Mouse (Mus musculus): ENCODE data around the gene 5730409E04Rik. TPM values are rescaled to one million over a fixed set of nuclear protein-coding genes. Genes with fewer than 3 reads are reported as not detected.

5730409E04Rik gene
- polyA plus RNA-seq, 1 experiment = 11.7 TPM

DNA sequence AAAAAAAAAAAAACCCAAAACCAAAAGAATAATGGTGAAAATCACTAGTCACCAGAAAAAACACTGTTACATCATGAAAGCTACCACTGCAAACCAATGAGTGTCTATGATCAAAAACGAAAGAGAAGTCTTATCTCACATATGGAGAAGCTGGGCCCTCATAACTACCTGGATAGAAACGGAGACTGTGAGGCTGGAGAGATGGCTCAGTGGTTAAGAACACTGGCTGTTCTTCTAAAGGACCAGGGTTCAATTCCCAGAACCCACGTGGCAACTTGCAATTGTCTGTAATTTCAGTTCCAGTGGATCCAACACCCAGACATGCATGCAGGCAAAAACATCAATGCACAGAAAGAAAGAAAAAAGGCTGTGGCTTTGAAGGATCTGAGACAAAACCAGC lies 23.1 kb downstream of the 5730409E04Rik start:
- no peak for TF ChIP-seq POLR2A (IDR thresholded peaks at IDR 0.05; ENCODE audit: borderline replicate concordance, low read depth, low read length)
- TF ChIP-seq CTCF (IDR thresholded peaks at IDR 0.05; ENCODE audit: low read depth, low read length) = no peak
- H3K27ac ChIP-seq (ENCODE audit: insufficient read depth, low read depth, low read length) = no peak overlapping the region
- H3K4me1 ChIP-seq (ENCODE audit: control insufficient read depth, insufficient read depth, low read length) = no peaks in the 10 kb centered on the region
- H3K4me3 ChIP-seq (ENCODE audit: insufficient read depth, low read length) = no peak overlapping the region

- TF ChIP-seq POLR2A (IDR thresholded peaks at IDR 0.05; ENCODE audit: borderline replicate concordance, low read depth, low read length) (no peak), CTCF (IDR thresholded peaks at IDR 0.05; ENCODE audit: low read depth, low read length) (no peak)
- no peaks in the 10 kb centered on the region for H3K4me1 ChIP-seq (ENCODE audit: control insufficient read depth, insufficient read depth, low read length)
- no peak overlapping the region for H3K4me3 ChIP-seq (ENCODE audit: insufficient read depth, low read length)
- no peak overlapping the region for H3K27ac ChIP-seq (ENCODE audit: insufficient read depth, low read depth, low read length)
These were observed 26.7 kb downstream of the 5730409E04Rik start for GRCm38 (mm10) chr4:126636330-126636729.

DNA sequence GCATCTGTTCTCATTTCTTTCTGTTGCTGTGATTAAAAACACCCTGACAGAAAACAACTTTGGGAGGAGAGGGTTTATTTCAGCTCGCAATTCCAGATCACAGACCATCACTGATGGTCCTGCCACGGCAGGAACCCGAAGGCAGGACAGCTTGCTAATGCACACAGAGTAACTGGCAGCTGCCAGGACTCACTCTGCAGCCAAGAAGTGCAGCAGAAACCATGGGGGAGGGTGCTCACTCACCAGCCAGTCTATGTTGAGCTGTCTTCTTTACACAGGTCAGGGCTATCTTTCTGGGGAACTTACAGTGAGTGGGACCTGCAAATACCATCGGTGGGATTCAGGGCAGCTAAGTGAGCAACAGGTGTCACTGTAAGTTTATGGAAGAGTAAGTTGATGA lies 27.8 kb downstream of the 5730409E04Rik start:
- no peak overlapping the region for H3K4me3 ChIP-seq (ENCODE audit: insufficient read depth, low read length)
- no peaks in the 10 kb centered on the region for H3K4me1 ChIP-seq (ENCODE audit: control insufficient read depth, insufficient read depth, low read length)
- TF ChIP-seq CTCF (IDR thresholded peaks at IDR 0.05; ENCODE audit: low read depth, low read length) (no peak), POLR2A (IDR thresholded peaks at IDR 0.05; ENCODE audit: borderline replicate concordance, low read depth, low read length) (no peak)
- H3K27ac ChIP-seq (ENCODE audit: insufficient read depth, low read depth, low read length) = no peak overlapping the region

DNA sequence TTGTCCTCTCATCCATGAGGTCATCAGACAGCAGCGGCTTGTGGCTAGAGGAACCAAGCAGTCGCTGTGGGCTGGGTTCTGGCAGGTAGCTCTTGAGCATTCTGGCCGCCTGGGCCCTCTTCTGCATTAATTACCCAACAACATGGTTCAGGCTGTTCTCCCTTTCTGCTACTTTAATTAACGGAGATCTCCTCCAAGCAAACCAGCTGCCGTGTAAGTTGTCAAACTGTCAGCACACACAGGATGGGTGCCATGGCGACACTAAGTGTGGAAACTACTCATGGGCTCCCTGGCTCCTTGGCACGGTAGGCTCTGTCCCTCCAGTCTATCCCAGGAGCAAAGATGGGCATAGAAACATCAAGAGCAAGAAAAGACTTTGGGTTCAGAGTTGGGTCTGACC lies 29.7 kb downstream of the 5730409E04Rik start:
- Histone ChIP-seq H3K4me1 (ENCODE audit: control insufficient read depth, insufficient read depth, low read length) (no peaks in the 10 kb centered on the region), H3K27ac (ENCODE audit: insufficient read depth, low read depth, low read length) (no peak overlapping the region), H3K4me3 (ENCODE audit: insufficient read depth, low read length) (no peak overlapping the region)
- no peak for TF ChIP-seq CTCF (IDR thresholded peaks at IDR 0.05; ENCODE audit: low read depth, low read length)
- TF ChIP-seq POLR2A (IDR thresholded peaks at IDR 0.05; ENCODE audit: borderline replicate concordance, low read depth, low read length) = no peak

DNA sequence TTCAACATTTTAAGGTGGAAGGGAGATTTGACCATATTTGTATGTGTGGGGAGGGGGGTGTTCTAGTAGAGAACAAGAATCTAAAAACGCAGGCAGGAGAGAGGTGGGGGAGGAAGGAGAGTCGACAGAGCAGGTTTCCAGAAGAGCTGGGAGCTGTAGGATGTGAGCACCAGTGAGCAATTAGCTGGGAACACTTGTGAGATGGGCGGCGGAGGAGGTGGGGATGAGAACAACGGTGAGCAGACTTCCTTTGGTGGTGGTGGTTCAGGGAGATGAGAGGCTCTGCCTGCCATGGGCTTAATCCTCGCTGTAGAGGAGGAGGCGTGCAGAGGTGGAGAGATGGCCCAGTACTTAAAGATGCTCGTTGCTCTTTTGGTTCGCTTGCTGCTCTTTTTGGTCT lies 32.3 kb downstream of the 5730409E04Rik start:
- Histone ChIP-seq H3K4me3 (ENCODE audit: insufficient read depth, low read length) (no peak overlapping the region), H3K4me1 (ENCODE audit: control insufficient read depth, insufficient read depth, low read length) (no peaks in the 10 kb centered on the region), H3K27ac (ENCODE audit: insufficient read depth, low read depth, low read length) (no peak overlapping the region)
- TF ChIP-seq CTCF (IDR thresholded peaks at IDR 0.05; ENCODE audit: low read depth, low read length) = no peak
- no peak for TF ChIP-seq POLR2A (IDR thresholded peaks at IDR 0.05; ENCODE audit: borderline replicate concordance, low read depth, low read length)

DNA sequence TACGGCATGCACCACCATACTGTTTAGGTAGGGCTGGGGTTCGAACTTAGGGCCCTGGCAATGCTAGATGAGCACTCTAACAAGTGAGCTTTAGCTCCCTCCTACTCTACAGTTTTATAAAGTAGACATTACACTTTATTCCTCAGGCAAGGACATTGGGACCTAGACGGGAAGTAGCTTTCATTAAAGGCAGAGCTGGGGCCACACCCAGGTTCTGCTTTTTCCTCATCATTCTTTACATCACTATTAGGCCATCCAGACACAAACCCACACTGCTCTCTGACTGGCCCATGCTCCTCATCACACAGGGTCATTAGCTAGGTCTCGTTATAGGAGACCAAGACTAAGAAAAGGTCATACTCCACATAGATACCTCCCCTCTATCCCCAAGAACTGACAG lies 34.2 kb downstream of the 5730409E04Rik start:
- H3K4me1 ChIP-seq (ENCODE audit: control insufficient read depth, insufficient read depth, low read length) = no peaks in the 10 kb centered on the region
- no peak overlapping the region for H3K4me3 ChIP-seq (ENCODE audit: insufficient read depth, low read length)
- TF ChIP-seq CTCF (IDR thresholded peaks at IDR 0.05; ENCODE audit: low read depth, low read length) = no peak
- TF ChIP-seq POLR2A (IDR thresholded peaks at IDR 0.05; ENCODE audit: borderline replicate concordance, low read depth, low read length) = no peak
- no peak overlapping the region for H3K27ac ChIP-seq (ENCODE audit: insufficient read depth, low read depth, low read length)

- TF ChIP-seq POLR2A (IDR thresholded peaks at IDR 0.05; ENCODE audit: borderline replicate concordance, low read depth, low read length) (no peak), CTCF (IDR thresholded peaks at IDR 0.05; ENCODE audit: low read depth, low read length) (no peak)
- no peak overlapping the region for H3K4me3 ChIP-seq (ENCODE audit: insufficient read depth, low read length)
- no peaks in the 10 kb centered on the region for H3K4me1 ChIP-seq (ENCODE audit: control insufficient read depth, insufficient read depth, low read length)
- no peak overlapping the region for H3K27ac ChIP-seq (ENCODE audit: insufficient read depth, low read depth, low read length)
These were observed 34.8 kb downstream of the 5730409E04Rik start for GRCm38 (mm10) chr4:126644333-126644963.

DNA sequence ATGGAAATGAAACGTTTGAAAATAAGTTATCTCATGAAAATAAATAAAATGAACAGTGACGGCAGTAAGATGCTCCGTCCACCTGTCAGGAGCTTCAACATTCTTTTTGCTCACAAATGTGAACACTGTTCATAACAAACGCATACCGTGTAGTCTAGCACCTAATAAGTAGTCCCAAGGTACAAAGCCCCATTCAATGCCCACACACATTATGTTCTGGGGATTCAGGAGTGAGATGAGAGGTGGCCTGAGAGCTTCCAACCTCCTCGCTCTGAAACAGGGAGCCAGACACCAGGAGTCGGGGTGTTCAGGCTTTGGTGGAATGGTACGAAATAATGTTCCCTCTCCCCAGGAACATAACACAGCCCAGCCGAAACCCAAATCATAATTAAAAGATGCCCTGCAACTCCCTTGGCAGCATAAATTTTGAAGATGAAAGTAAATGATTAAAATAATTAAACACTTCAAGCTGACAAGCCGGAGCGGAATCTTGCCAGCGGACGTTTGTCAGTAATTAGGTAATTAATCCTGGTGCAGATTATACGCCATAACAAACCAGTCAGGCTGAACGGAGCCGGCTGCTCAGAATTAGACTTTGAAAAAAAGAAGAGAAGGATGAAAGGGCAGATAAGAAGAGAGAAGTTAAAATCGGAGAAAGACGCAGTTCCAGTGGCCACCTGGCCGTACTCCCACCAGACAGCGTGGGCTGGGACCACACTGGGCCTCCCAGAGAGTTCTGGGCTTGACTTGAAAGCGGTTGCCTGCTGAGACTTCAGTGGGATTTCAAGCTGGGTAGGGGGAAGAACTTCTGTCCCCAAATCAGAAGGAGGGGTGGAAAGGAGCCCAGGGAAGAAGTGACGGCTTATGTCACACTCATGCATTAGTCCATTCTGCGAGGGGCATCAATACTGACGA lies 38.6 kb downstream of the 5730409E04Rik start:
- H3K27ac ChIP-seq (ENCODE audit: insufficient read depth, low read depth, low read length) = no peak overlapping the region
- no peak overlapping the region for H3K4me3 ChIP-seq (ENCODE audit: insufficient read depth, low read length)
- H3K4me1 ChIP-seq (ENCODE audit: control insufficient read depth, insufficient read depth, low read length) = no peaks in the 10 kb centered on the region
- TF ChIP-seq CTCF (IDR thresholded peaks at IDR 0.05; ENCODE audit: low read depth, low read length) (no peak), POLR2A (IDR thresholded peaks at IDR 0.05; ENCODE audit: borderline replicate concordance, low read depth, low read length) (no peak)

DNA sequence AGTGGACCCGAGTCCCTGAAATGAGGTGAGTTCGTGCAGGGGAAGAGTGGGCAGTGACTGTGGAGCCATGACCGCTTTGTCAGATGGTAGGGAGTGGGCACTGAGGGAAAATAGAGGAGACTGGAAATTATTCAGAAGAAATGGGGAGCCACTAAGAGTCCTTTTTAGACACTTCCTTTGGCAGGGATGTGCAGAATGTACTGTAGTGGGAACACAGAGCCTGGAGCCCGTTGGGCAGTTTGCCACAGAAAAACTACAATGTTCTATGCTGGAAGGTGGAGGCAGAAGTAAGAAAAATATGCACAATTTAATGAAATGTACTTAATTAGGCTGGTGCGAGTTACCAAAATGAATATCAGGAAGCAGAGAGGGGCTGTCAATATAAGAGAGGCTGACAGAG lies 43.5 kb downstream of the 5730409E04Rik start:
- TF ChIP-seq POLR2A (IDR thresholded peaks at IDR 0.05; ENCODE audit: borderline replicate concordance, low read depth, low read length) (no peak), CTCF (IDR thresholded peaks at IDR 0.05; ENCODE audit: low read depth, low read length) (no peak)
- no peak overlapping the region for H3K27ac ChIP-seq (ENCODE audit: insufficient read depth, low read depth, low read length)
- H3K4me3 ChIP-seq (ENCODE audit: insufficient read depth, low read length) = no peak overlapping the region
- H3K4me1 ChIP-seq (ENCODE audit: control insufficient read depth, insufficient read depth, low read length) = no peaks in the 10 kb centered on the region

GRCm38 (mm10) chr4:126655356-126655755 lies 45.7 kb downstream of the 5730409E04Rik start:
- Histone ChIP-seq H3K4me1 (ENCODE audit: control insufficient read depth, insufficient read depth, low read length) (0 out of 2 replicates have a peak, but pooled peaks cover under 1% of the 10 kb centered on the region), H3K4me3 (ENCODE audit: insufficient read depth, low read length) (no peak overlapping the region), H3K27ac (ENCODE audit: insufficient read depth, low read depth, low read length) (no peak overlapping the region)
- TF ChIP-seq CTCF (IDR thresholded peaks at IDR 0.05; ENCODE audit: low read depth, low read length) = no peak
- TF ChIP-seq POLR2A (IDR thresholded peaks at IDR 0.05; ENCODE audit: borderline replicate concordance, low read depth, low read length) = no peak

Measured in bone marrow macrophage, adult 2 months (primary cell).